Mouse (Mus musculus) liver, embryonic 11.5 days (tissue): ENCODE data around the gene Med24. TPM values are rescaled to one million over a fixed set of nuclear protein-coding genes. Genes with fewer than 3 reads are reported as not detected.
"Not testable (repeated sequence)": the region's sequence is repeated elsewhere in the genome, so short reads cannot be mapped to it uniquely, and the experiment has no call there.

Experiments
- ATAC-seq: fragments of 200-750 bp; cut with Nextera tagmentation; replicated peaks from 2 replicates; pipeline ENCODE4 v1.8.0; 2017; ENCODE audit warnings: moderate number of reproducible peaks, mild to moderate bottlenecking, moderate TSS enrichment, moderate library complexity; ENCODE audit not compliant: low FRiP score
- DNase-seq: peaks from one replicate; pipeline ENCODE4 v3.0.0-alpha.2; 2017; ENCODE audit warnings: low spot score
- H3K27ac ChIP-seq: fragments of 300-500 bp; sonication (generic); 2 replicates; pipeline ENCODE4 v1.5.1; 2014; ENCODE audit warnings: mild to moderate bottlenecking, low read depth, low read length, control low read depth
- H3K27me3 ChIP-seq: fragments of 300-500 bp; sonication (generic); replicated peaks from 2 replicates; pipeline ENCODE4 v1.6.1; 2014; ENCODE audit warnings: low read length, mixed read lengths; ENCODE audit not compliant: control insufficient read depth, insufficient read depth
- H3K36me3 ChIP-seq: fragments of 300-500 bp; sonication (generic); 2 replicates; pipeline ENCODE4 v1.6.1; 2014; ENCODE audit warnings: mild to moderate bottlenecking, low read length, moderate library complexity, mixed read lengths; ENCODE audit not compliant: control insufficient read depth, insufficient read depth
- H3K4me1 ChIP-seq: fragments of 300-500 bp; sonication (generic); replicated peaks from 2 replicates; pipeline ENCODE4 v1.6.1; 2014; ENCODE audit warnings: low read length, mixed read lengths; ENCODE audit not compliant: control insufficient read depth, insufficient read depth
- H3K4me2 ChIP-seq: fragments of 300-500 bp; sonication (generic); 2 replicates; pipeline ENCODE4 v1.6.1; 2014; ENCODE audit warnings: mild to moderate bottlenecking, control low read depth, moderate library complexity
- H3K4me3 ChIP-seq: fragments of 300-500 bp; sonication (generic); 2 replicates; pipeline ENCODE4 v1.5.1; 2014; ENCODE audit warnings: low read depth, low read length, control low read depth
- H3K9ac ChIP-seq: fragments of 300-500 bp; sonication (generic); 2 replicates; pipeline ENCODE4 v1.6.1; 2014; ENCODE audit warnings: low read depth, low read length, control low read depth
- H3K9me3 ChIP-seq: fragments of 300-500 bp; sonication (generic); 2 replicates; pipeline ENCODE4 v1.6.1; 2016; ENCODE audit warnings: low read length, inconsistent platforms, mixed read lengths; ENCODE audit not compliant: control insufficient read depth
- WGBS: fragments of 180-500 bp; shearing (Covaris S2); extraction: QIAGEN DNeasy Blood & Tissue Kit; methylation state at CpG from one replicate; pipeline ENCODE4 v1.1.7; 2014; 5-methylcytosine and 5-hydroxymethylcytosine counted together
- polyA plus RNA-seq: library from polyadenylated mRNA; unstranded; fragments of >200 nt; fragmentation: Nextera tagmentation; extraction: Ambion mirVana; gene quantifications from 2 replicates; pipeline ENCODE4 v1.2.1, GENCODE M21; 2014

Gene Med24
- polyA plus RNA-seq, 1 experiment from 2014 or later = 61.9 TPM

DNA sequence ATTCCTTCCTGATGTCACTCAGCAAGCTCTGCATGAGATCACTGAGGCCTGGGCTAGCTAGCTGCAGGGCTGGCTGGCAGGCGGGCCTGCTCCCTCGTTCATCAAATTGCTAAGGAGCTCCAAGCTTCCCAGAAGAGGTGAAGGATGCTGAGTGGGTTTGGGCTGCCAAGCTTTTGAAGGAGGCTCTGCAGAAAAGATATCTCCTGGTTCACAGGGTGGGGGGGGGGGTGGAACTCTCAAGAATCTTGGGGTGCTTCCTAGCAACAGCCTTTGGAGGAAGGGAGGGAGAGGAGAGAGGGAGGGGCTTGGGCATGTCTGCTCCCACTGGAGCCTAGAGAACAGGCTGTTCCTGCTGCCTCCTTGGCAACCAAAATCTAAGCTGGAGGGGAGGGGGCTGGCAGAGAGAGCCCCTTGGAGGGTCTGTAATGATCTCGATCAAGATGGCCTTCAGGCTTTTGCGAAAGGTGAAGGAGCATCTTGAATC, 9.2 kb upstream of the Med24 start:
- no peak for ATAC-seq
- no peaks in the 10 kb centered on the region; the same call in 1 of the 2 replicates for H3K9me3 ChIP-seq
- H3K4me2 ChIP-seq = no peak overlapping the region; the same call in 1 of the 2 replicates
- no peak overlapping the region for H3K4me3 ChIP-seq
- peaks cover 39% of the 10 kb centered on the region for H3K4me1 ChIP-seq
- no peaks in the 10 kb centered on the region for H3K36me3 ChIP-seq
- H3K27ac ChIP-seq = no peak overlapping the region
- WGBS = 50% methylated on average over 4 of the region's 4 CpGs
- H3K9ac ChIP-seq = peak overlapping the region; percentile 3; the same call in 1 of the 2 replicates
- H3K27me3 ChIP-seq = no peaks in the 10 kb centered on the region
- DNase-seq = no peak

DNA sequence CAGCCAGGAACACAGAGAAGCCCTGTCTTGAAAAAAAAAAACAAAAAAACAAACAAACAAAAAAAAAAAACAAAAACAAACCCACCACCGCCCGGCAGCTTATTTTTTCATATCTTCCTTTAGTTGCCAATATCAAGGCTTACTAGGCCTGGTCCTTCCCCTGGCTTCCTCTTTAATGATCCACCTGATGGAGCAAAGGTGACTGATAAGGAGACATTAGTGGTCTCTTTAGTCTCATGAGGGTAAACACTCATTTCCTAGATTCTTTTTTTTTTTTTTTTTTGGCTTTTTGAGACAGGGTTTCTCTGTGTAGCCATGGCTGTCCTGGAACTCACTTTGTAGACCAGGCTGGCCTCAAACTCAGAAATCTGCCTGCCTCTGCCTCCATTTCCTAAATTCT, 8.0 kb upstream of the Med24 start:
- WGBS = 70% methylated on average over 2 of the region's 2 CpGs
- peaks cover 30% of the 10 kb centered on the region for H3K4me1 ChIP-seq
- not testable (repeated sequence) for H3K4me3 ChIP-seq, H3K9me3 ChIP-seq, H3K4me2 ChIP-seq, H3K27me3 ChIP-seq, H3K36me3 ChIP-seq, ATAC-seq, DNase-seq, H3K9ac ChIP-seq, H3K27ac ChIP-seq

DNA sequence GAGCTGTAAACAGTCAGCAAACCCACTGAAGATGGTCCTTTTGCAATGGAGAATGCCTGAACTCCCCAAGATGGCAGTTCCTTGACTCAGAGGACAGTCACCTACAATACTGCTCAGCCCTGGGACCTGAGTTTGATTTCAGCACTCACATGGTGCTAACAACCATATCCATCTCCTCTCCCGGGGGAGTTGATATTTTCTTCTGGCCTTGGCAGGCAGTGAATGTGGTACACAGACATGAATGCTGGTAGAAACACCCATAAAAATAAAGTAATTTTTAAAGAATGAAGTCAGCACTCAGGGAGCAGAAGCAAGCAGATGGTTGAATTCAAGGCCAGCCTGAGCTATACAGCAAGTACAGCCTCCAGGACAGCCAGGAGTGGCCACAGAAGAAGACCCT, 6.9 kb upstream of the Med24 start:
- no peak overlapping the region for H3K9ac ChIP-seq
- H3K27ac ChIP-seq = no peak overlapping the region
- ATAC-seq = no peak
- no peak for DNase-seq
- H3K4me1 ChIP-seq = peaks cover 27% of the 10 kb centered on the region
- H3K9me3 ChIP-seq = no peaks in the 10 kb centered on the region; the same call in 1 of the 2 replicates
- H3K36me3 ChIP-seq = no peaks in the 10 kb centered on the region
- H3K4me2 ChIP-seq = no peak overlapping the region
- WGBS = 90% methylated on average over 1 of the region's 1 CpGs
- no peak overlapping the region for H3K4me3 ChIP-seq
- H3K27me3 ChIP-seq = no peaks in the 10 kb centered on the region; the same call in 1 of the 2 replicates

DNA sequence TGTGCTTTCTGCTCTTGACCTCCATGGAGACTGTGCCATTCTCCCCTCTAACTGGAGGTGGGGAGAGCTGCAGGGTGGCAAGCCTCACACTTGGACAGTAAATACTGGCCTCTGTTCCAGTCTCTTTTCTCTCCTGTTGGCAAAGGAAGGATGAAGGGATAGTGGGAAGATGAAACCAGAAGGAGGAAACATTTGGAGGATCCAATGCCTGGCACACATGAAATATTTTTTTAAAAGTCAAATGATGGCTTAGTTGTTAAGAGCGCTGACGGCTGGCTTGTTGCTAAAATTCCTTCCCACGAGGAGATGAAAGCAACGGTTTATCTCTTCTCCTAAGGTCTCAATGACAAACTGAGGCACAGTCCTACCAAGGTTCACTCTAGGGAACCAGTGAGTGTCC, 5.9 kb upstream of the Med24 start:
- Histone ChIP-seq H3K27me3 (no peaks in the 10 kb centered on the region; the same call in 1 of the 2 replicates), H3K9ac (no peak overlapping the region), H3K4me3 (no peak overlapping the region), H3K4me2 (no peak overlapping the region), H3K9me3 (no peaks in the 10 kb centered on the region; the same call in 1 of the 2 replicates), H3K4me1 (peaks cover 19% of the 10 kb centered on the region), H3K27ac (no peak overlapping the region), H3K36me3 (no peaks in the 10 kb centered on the region)
- no peak for DNase-seq
- no peak for ATAC-seq
- WGBS = 89% methylated on average over 4 of the region's 4 CpGs

DNA sequence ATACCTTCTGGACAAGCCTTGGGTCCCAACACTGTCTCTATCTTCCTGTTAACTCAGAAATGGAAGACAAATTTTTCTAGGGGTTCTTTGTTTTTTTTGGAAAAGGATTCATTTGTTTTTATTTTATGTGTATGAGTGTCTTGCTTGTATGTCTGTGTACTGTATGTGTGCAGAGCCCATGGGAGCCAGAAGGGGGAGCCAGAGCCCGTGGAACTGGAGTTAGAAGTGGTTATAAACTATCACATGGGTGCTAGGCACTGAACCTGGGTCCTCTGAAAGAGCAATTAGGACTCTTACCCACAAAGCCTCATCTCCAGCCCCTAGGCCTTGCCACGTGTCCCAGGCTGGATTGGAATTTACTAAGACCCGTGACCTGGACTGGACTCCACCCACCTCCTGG, 4.8 kb upstream of the Med24 start:
- 76% methylated on average over 3 of the region's 3 CpGs for WGBS
- Histone ChIP-seq H3K27ac (no peak overlapping the region), H3K9me3 (no peaks in the 10 kb centered on the region; the same call in 1 of the 2 replicates), H3K4me1 (peaks cover 10% of the 10 kb centered on the region), H3K9ac (no peak overlapping the region), H3K36me3 (no peaks in the 10 kb centered on the region), H3K4me2 (no peak overlapping the region), H3K4me3 (no peak overlapping the region), H3K27me3 (no peaks in the 10 kb centered on the region; the same call in 1 of the 2 replicates)
- ATAC-seq (no peak), DNase-seq (no peak)

DNA sequence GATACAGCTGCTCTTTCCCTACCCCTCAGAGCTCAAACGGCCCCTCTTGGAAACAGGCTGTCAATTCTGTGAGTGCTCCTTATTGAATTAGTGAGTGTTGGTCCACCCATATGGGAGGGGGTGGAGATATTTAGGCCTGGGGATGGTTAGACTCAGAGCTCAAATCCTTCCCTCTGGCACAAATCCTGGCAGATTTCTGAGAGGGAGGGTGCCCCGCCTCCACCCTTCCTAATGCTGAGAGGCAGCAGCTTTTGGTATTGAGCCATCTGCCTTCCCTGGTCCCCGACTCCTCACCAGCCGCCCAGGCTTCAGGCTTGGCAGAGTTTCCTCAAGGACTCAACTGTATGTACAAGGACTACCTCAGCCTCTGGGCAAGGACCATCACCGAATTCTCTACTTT, 1.9 kb upstream of the Med24 start:
- 61% methylated on average over 5 of the region's 5 CpGs for WGBS
- Histone ChIP-seq H3K4me3 (no peak overlapping the region), H3K4me2 (no peak overlapping the region), H3K9me3 (no peaks in the 10 kb centered on the region; the same call in 1 of the 2 replicates), H3K4me1 (0 out of 2 replicates have a peak, but pooled peaks cover 2% of the 10 kb centered on the region), H3K9ac (no peak overlapping the region), H3K27ac (no peak overlapping the region), H3K27me3 (no peaks in the 10 kb centered on the region; the same call in 1 of the 2 replicates), H3K36me3 (no peaks in the 10 kb centered on the region)
- ATAC-seq = no peak
- DNase-seq = no peak

DNA sequence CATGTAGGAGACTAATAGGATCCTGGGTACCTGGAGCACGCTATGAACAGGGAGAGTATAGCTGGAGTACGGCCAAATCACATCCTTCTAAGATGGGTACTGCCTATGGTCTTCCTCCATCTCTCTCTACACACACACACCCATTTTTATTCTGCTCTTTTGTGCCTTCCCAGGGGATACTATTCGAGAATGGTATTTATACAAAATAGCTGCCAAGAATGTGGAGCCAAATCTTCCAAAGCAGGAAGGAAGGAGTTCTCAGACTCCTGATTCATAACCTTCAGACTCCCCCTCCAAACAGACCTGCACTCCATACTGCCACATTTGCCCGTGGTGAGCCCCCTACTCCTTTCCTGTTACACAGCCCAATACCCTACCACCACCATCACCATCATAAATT, 1.5 kb upstream of the Med24 start:
- DNase-seq (no peak), ATAC-seq (no peak)
- H3K27ac ChIP-seq = no peak overlapping the region
- H3K36me3 ChIP-seq = peaks cover 2% of the 10 kb centered on the region; the same call in 1 of the 2 replicates
- H3K4me1 ChIP-seq = 0 out of 2 replicates have a peak, but pooled peaks cover 2% of the 10 kb centered on the region
- no peak overlapping the region for H3K9ac ChIP-seq
- H3K4me2 ChIP-seq = no peak overlapping the region
- whole genome bisulfite sequencing = 71% methylated on average over 4 of the region's 4 CpGs
- no peaks in the 10 kb centered on the region; the same call in 1 of the 2 replicates for H3K9me3 ChIP-seq
- H3K27me3 ChIP-seq = no peaks in the 10 kb centered on the region; the same call in 1 of the 2 replicates
- H3K4me3 ChIP-seq = no peak overlapping the region

DNA sequence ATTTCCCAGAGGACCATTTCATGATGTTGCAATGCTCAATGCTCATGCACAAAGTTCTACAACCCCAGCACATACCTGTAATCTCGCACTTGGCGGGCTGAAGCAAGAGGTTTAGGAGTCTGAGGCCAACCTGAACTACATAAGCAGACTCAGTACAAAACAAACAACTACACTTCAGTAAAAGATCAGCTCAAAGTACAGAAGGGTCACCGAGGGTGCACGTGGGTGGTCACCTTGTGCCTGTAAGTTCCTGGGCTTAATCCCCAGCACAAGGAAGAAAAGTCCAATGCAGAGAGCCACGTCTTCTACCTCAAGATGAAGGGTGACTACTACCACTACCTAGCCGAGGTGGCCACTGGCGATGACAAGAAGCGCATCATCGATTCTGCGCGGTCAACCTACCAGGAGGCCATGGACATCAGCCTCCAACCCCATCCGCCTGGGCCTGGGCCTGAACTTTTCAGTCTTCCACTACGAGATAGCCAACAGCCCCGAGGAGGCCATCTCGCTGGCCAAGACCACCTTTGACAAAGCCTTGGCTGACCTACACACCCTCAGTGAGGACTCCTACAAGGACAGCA, 3.2 kb downstream of the Med24 start:
- Histone ChIP-seq H3K9me3 (no peaks in the 10 kb centered on the region), H3K36me3 (peaks cover 2% of the 10 kb centered on the region; the same call in 1 of the 2 replicates), H3K27ac (no peak overlapping the region), H3K27me3 (no peaks in the 10 kb centered on the region), H3K4me1 (0 out of 2 replicates have a peak, but pooled peaks cover 2% of the 10 kb centered on the region), H3K4me2 (no peak overlapping the region), H3K9ac (no peak overlapping the region), H3K4me3 (no peak overlapping the region)
- WGBS = 94% methylated on average over 15 of the region's 15 CpGs
- DNase-seq (no peak), ATAC-seq (no peak)

DNA sequence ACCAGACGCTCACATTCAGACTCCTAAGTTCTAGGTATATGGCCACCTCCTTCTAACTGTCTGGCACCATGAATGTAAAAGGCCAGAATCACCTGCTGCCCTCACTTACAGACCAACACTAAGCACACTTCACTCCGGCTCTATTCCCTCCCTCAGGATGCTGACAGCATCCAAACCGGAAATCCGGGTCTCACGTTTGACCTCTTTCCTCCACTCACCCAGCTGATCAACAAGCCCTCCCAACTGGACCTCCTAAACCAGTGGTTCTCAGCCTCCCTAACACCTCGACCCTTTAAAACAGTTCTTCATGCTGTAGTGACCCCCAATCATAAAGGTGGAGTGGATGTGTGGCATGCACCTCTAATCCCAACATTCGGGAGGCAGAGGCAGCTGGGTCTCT, 6.1 kb downstream of the Med24 start:
- Histone ChIP-seq H3K4me3 (no peak overlapping the region), H3K4me2 (no peak overlapping the region), H3K4me1 (no peaks in the 10 kb centered on the region), H3K27me3 (no peaks in the 10 kb centered on the region), H3K27ac (no peak overlapping the region), H3K36me3 (peaks cover 4% of the 10 kb centered on the region; the same call in 1 of the 2 replicates), H3K9ac (no peak overlapping the region), H3K9me3 (no peaks in the 10 kb centered on the region)
- ATAC-seq (no peak), DNase-seq (no peak)
- 77% methylated on average over 7 of the region's 7 CpGs for WGBS
